Mouse (Mus musculus) hindbrain, embryonic 13.5 days (tissue): Measurements from ENCODE around the gene Pdcd1lg2. TPM values are rescaled to one million over a fixed set of nuclear protein-coding genes. Genes with fewer than 3 reads are reported as not detected.

Experiments used
- ATAC-seq: fragments of 200-750 bp; cut with Nextera tagmentation; 2 replicates; pipeline ENCODE4 v1.8.0; 2017; ENCODE audit warnings: moderate TSS enrichment; ENCODE audit not compliant: low FRiP score
- H3K27ac ChIP-seq: fragments of 300-500 bp; sonication (generic); 2 replicates; pipeline ENCODE4 v1.5.1; 2015; ENCODE audit warnings: inconsistent platforms, mild to moderate bottlenecking, moderate library complexity
- H3K27me3 ChIP-seq: fragments of 300-500 bp; sonication (generic); 2 replicates; pipeline ENCODE4 v1.6.1; 2015; ENCODE audit warnings: mild to moderate bottlenecking, inconsistent platforms
- H3K36me3 ChIP-seq: fragments of 300-500 bp; sonication (generic); 2 replicates; pipeline ENCODE4 v1.6.1; 2015; ENCODE audit warnings: mild to moderate bottlenecking, inconsistent platforms
- H3K4me1 ChIP-seq: fragments of 300-500 bp; sonication (generic); replicated peaks from 2 replicates; pipeline ENCODE4 v1.6.1; 2015; ENCODE audit warnings: inconsistent platforms
- H3K4me2 ChIP-seq: fragments of 300-500 bp; sonication (generic); 2 replicates; pipeline ENCODE4 v1.6.1; 2015; ENCODE audit warnings: inconsistent platforms, mild to moderate bottlenecking, moderate library complexity
- H3K4me3 ChIP-seq: fragments of 300-500 bp; sonication (generic); 2 replicates; pipeline ENCODE4 v1.5.1; 2015; ENCODE audit warnings: mild to moderate bottlenecking, inconsistent platforms
- H3K9ac ChIP-seq: fragments of 300-500 bp; sonication (generic); 2 replicates; pipeline ENCODE4 v1.6.1; 2015; ENCODE audit warnings: mild to moderate bottlenecking, inconsistent platforms
- H3K9me3 ChIP-seq: fragments of 300-500 bp; sonication (generic); 2 replicates; pipeline ENCODE4 v1.6.1; 2016; ENCODE audit warnings: inconsistent platforms
- WGBS: fragments of 180-500 bp; shearing (Covaris S2); methylation state at CpG from one replicate; pipeline ENCODE4 v1.1.7; 2015; 5-methylcytosine and 5-hydroxymethylcytosine counted together
- polyA plus RNA-seq: library from polyadenylated mRNA; unstranded; fragments of >200 nt; fragmentation: Nextera tagmentation; extraction: Ambion mirVana; gene quantifications from 2 replicates; pipeline ENCODE4 v1.2.1, GENCODE M21; 2015

Pdcd1lg2 gene
- polyA plus RNA-seq, 1 experiment from 2014 or later, result not detected

- H3K27ac ChIP-seq, result no peak overlapping the region
- H3K36me3 ChIP-seq, result no peaks in the 10 kb centered on the region
- H3K9me3 ChIP-seq, result no peaks in the 10 kb centered on the region
- peaks cover 4% of the 10 kb centered on the region; the same call in 1 of the 2 replicates for H3K4me1 ChIP-seq
- H3K4me3 ChIP-seq, result no peak overlapping the region
- H3K4me2 ChIP-seq, result no peak overlapping the region
- no peak for ATAC-seq
- no peak overlapping the region for H3K9ac ChIP-seq
- H3K27me3 ChIP-seq, result no peaks in the 10 kb centered on the region
- WGBS, result 83% methylated on average over 7 of the region's 7 CpGs
Observed at GRCm38 (mm10) chr19:29496786-29497557, 86.3 kb downstream of the Pdcd1lg2 start.

DNA sequence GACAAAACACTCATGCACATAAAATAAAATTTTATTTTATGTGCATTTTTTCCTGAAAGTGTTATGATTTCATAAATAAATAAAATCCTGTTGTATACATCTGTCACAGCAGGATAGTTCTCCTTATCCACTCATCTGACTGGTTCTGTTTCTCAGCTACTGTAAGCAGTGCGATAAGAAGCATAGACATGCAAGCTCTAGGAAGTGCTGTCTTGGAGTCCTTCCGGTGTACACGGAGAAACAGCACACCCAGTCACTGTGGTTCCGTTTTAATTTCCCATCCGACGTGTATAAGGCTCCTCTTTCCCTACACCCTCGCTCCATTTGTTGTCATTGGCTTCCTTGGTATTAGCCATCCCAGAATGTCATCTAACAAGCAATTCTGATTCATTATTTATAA lies 87.2 kb downstream of the Pdcd1lg2 start:
- H3K27ac ChIP-seq, result no peak overlapping the region
- ATAC-seq, result no peak
- peaks cover 4% of the 10 kb centered on the region; the same call in 1 of the 2 replicates for H3K4me1 ChIP-seq
- H3K9me3 ChIP-seq, result no peaks in the 10 kb centered on the region
- no peak overlapping the region for H3K4me2 ChIP-seq
- no peak overlapping the region for H3K9ac ChIP-seq
- H3K36me3 ChIP-seq, result no peaks in the 10 kb centered on the region
- H3K4me3 ChIP-seq, result no peak overlapping the region
- 91% methylated on average over 7 of the region's 7 CpGs for WGBS
- no peaks in the 10 kb centered on the region for H3K27me3 ChIP-seq

GRCm38 (mm10) chr19:29498842-29499456 lies 88.2 kb downstream of the Pdcd1lg2 start:
- no peak for ATAC-seq
- H3K9me3 ChIP-seq, result no peaks in the 10 kb centered on the region
- 86% methylated on average over 6 of the region's 6 CpGs for WGBS

DNA sequence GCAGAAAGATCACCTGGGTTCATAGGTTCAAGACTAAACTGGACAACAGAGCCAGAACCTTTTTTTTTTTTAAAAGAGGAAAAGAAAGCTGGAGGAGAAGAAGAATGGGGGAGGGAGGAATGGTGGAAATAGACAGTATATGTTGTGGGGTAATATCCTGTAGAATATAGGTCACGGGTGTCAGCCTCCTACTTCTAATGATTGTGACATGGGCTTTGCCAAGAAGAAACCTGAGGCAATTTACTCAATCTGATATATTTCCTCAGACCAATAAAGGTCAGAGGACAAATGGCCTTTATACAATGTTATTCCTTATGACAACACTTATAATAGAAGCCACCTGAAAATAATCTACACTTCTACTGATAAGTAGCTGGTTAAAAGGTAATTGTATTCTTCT lies 89.6 kb downstream of the Pdcd1lg2 start:
- H3K4me1 ChIP-seq, result peaks cover 4% of the 10 kb centered on the region; the same call in 1 of the 2 replicates
- no peaks in the 10 kb centered on the region for H3K36me3 ChIP-seq
- 96% methylated on average over 1 of the region's 1 CpGs for WGBS
- H3K9me3 ChIP-seq, result no peaks in the 10 kb centered on the region
- no peak overlapping the region for H3K27ac ChIP-seq
- H3K4me3 ChIP-seq, result no peak overlapping the region
- no peak overlapping the region for H3K9ac ChIP-seq
- ATAC-seq, result no peak
- H3K4me2 ChIP-seq, result no peak overlapping the region
- H3K27me3 ChIP-seq, result no peaks in the 10 kb centered on the region

More at GRCm38 (mm10) chr19:29498842-29499456, 88.2 kb downstream of the Pdcd1lg2 start:
- H3K4me3 ChIP-seq, result no peak overlapping the region
- H3K27me3 ChIP-seq, result no peaks in the 10 kb centered on the region
- no peak overlapping the region for H3K4me2 ChIP-seq
- H3K27ac ChIP-seq, result no peak overlapping the region
- no peak overlapping the region for H3K9ac ChIP-seq
- H3K36me3 ChIP-seq, result no peaks in the 10 kb centered on the region
- H3K4me1 ChIP-seq, result peaks cover 4% of the 10 kb centered on the region; the same call in 1 of the 2 replicates

GRCm38 (mm10) chr19:29501106-29501505 lies 90.4 kb downstream of the Pdcd1lg2 start:
- peak; percentile 61; the same call in 1 of the 2 replicates for ATAC-seq
- Histone ChIP-seq H3K4me2 (peak overlapping the region; percentile 40), H3K27ac (no peak overlapping the region), H3K9ac (no peak overlapping the region), H3K4me1 (peaks cover 4% of the 10 kb centered on the region; the same call in 1 of the 2 replicates), H3K9me3 (no peaks in the 10 kb centered on the region), H3K27me3 (no peaks in the 10 kb centered on the region), H3K36me3 (no peaks in the 10 kb centered on the region), H3K4me3 (peak overlapping the region; percentile 16)
- WGBS, result 51% methylated on average over 11 of the region's 11 CpGs

DNA sequence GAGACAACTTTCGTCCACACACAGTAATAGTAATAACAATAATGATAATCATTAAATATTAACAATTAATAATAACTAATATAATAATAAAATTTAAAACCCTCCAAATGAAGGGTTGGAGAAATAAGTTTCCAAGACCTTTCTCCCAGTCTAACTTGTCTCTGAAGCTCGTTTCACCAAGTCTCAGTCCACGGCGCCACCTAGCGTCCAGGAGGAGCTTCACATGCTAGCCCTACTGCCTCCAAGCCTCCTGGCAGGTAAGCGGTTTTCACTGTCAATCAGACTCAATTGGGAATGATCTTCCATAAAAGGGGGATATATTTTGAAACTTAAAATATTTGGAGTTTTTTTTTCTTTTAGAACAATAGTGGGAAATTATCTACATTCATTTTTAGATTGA lies 90.8 kb downstream of the Pdcd1lg2 start:
- 0 out of 2 replicates have a peak, but pooled peaks have one; percentile 68 for ATAC-seq

DNA sequence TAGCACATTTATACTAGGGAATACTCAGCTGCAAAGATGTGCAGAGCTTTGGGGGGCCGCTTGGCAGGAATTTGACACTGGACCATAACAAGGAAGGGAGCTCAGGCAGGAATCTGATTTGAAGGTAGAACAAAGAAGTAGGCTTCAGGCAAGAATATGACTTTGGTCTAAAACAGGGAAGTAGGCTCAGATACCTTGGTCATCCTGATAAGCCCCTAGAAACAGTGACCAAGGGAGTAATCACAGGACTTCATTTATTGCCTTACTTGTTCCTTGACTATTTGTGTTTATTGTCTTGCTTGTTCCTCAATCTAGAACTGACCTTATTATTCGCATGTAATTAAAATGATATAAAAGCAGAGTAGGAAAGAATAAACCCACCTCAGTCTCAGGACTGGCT lies 93.4 kb downstream of the Pdcd1lg2 start:
- H3K27ac ChIP-seq, result no peak overlapping the region
- H3K27me3 ChIP-seq, result no peaks in the 10 kb centered on the region
- H3K4me1 ChIP-seq, result peaks cover 4% of the 10 kb centered on the region; the same call in 1 of the 2 replicates
- H3K9ac ChIP-seq, result no peak overlapping the region
- H3K36me3 ChIP-seq, result no peaks in the 10 kb centered on the region
- no peak overlapping the region for H3K4me2 ChIP-seq
- no peak overlapping the region for H3K4me3 ChIP-seq
- H3K9me3 ChIP-seq, result no peaks in the 10 kb centered on the region
- no peak for ATAC-seq
- 87% methylated on average over 2 of the region's 2 CpGs for WGBS

More for the DNA sequence above, 90.8 kb downstream of the Pdcd1lg2 start:
- no peak overlapping the region for H3K27ac ChIP-seq
- peaks cover 4% of the 10 kb centered on the region; the same call in 1 of the 2 replicates for H3K4me1 ChIP-seq
- 17% methylated on average over 6 of the region's 6 CpGs for WGBS
- H3K9me3 ChIP-seq, result no peaks in the 10 kb centered on the region
- H3K36me3 ChIP-seq, result no peaks in the 10 kb centered on the region
- peak overlapping the region; percentile 40; the same call in 1 of the 2 replicates for H3K4me2 ChIP-seq
- peak overlapping the region; percentile 16; the same call in 1 of the 2 replicates for H3K4me3 ChIP-seq
- no peak overlapping the region for H3K9ac ChIP-seq
- H3K27me3 ChIP-seq, result no peaks in the 10 kb centered on the region

- Histone ChIP-seq H3K36me3 (no peaks in the 10 kb centered on the region), H3K4me1 (peaks cover 4% of the 10 kb centered on the region; the same call in 1 of the 2 replicates), H3K27ac (no peak overlapping the region), H3K9ac (no peak overlapping the region), H3K4me2 (no peak overlapping the region), H3K4me3 (no peak overlapping the region), H3K27me3 (no peaks in the 10 kb centered on the region), H3K9me3 (no peaks in the 10 kb centered on the region)
- ATAC-seq, result no peak
- WGBS, result 86% methylated on average over 7 of the region's 7 CpGs
Observed at GRCm38 (mm10) chr19:29505617-29506016, 94.9 kb downstream of the Pdcd1lg2 start.

DNA sequence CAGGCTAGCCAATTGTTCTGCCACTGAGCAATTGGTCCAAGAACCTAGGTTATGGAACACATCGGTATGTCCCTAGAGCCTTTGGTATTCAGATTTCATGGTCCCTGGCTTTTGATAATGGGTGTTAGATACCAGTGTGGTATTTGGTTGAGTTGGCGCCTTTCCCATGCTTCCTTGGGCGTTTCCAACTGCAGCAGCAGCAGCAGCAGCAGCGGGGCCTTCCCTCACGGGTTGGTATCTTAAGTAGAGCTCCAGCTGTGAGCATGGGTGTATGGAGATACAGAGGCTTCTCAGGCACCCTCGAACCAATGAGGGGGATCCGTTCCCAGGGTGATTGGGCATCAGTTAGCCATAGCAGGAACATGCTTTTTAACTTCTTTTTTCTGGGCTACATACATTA lies 97.5 kb downstream of the Pdcd1lg2 start:
- no peak for ATAC-seq
- 69% methylated on average over 7 of the region's 7 CpGs for WGBS

DNA sequence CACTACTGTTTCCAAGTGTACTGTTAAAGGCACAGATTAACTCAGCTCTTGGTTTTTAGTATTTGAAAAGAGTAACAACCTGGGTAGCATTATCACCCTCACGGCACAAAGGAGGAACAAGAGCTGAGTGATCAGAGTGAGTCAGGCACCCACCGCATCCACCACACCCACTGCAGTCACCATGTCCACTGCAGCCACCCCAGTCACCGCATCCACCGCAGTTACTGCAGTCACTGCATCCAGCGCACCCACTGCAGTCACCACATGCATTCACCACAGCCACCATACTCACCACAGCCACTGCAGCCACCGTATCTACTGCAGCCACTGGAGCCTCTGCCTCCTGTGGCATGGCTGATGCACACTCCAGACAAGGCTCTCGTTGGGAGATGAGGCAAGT lies 99.1 kb downstream of the Pdcd1lg2 start:
- 90% methylated on average over 7 of the region's 7 CpGs for WGBS
- Histone ChIP-seq H3K9ac (no peak overlapping the region), H3K4me1 (no peaks in the 10 kb centered on the region)

More for the DNA sequence above, 97.5 kb downstream of the Pdcd1lg2 start:
- no peak overlapping the region for H3K27ac ChIP-seq
- H3K4me1 ChIP-seq, result no peaks in the 10 kb centered on the region
- H3K9ac ChIP-seq, result no peak overlapping the region
- H3K4me3 ChIP-seq, result no peak overlapping the region
- H3K9me3 ChIP-seq, result no peaks in the 10 kb centered on the region
- no peaks in the 10 kb centered on the region for H3K27me3 ChIP-seq
- no peak overlapping the region for H3K4me2 ChIP-seq
- no peaks in the 10 kb centered on the region for H3K36me3 ChIP-seq

GRCm38 (mm10) chr19:29511826-29512225 lies 101.1 kb downstream of the Pdcd1lg2 start:
- H3K36me3 ChIP-seq, result no peaks in the 10 kb centered on the region
- no peak overlapping the region for H3K9ac ChIP-seq
- no peaks in the 10 kb centered on the region for H3K9me3 ChIP-seq
- H3K27ac ChIP-seq, result no peak overlapping the region
- H3K4me1 ChIP-seq, result no peaks in the 10 kb centered on the region
- no peaks in the 10 kb centered on the region for H3K27me3 ChIP-seq
- 82% methylated on average over 2 of the region's 2 CpGs for WGBS
- H3K4me3 ChIP-seq, result no peak overlapping the region
- no peak overlapping the region for H3K4me2 ChIP-seq
- ATAC-seq, result no peak

More for the DNA sequence above, 99.1 kb downstream of the Pdcd1lg2 start:
- Histone ChIP-seq H3K4me2 (no peak overlapping the region), H3K27me3 (no peaks in the 10 kb centered on the region), H3K36me3 (no peaks in the 10 kb centered on the region), H3K27ac (no peak overlapping the region), H3K4me3 (no peak overlapping the region), H3K9me3 (no peaks in the 10 kb centered on the region)
- ATAC-seq, result no peak

DNA sequence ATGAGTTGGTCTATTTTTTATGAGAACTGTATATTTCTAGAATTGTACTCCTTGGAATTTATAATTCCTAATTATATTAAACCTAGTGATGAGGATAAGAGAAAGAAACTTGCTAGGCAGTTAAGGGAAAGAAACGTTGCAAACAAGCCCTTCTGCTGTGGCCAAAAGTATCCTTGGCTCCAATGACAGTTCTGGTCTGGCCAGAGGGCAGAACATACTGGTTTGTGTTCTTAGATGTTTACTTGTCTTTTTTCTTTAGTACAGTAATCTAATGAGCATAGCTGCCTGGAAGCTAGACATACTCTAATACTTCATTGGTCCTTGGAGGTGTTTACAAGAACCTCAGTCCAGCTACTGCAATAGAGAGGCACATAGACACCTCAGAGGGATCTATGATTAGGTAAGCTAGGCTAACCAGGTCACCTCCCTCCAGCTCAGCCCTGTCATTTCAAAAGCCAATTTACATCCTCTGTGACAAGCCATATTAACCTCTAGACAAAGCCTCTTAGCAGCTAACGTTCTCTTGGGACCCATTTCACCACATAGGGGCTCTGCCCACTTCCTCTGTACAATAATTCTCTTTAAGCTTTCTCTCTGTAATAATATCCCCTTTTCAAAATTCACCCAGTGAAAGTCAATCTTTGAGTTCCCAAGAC lies 102.5 kb downstream of the Pdcd1lg2 start:
- no peak overlapping the region for H3K4me3 ChIP-seq
- H3K9me3 ChIP-seq, result no peaks in the 10 kb centered on the region
- H3K27me3 ChIP-seq, result no peaks in the 10 kb centered on the region
- no peaks in the 10 kb centered on the region for H3K36me3 ChIP-seq
- no peak overlapping the region for H3K9ac ChIP-seq
- H3K4me2 ChIP-seq, result no peak overlapping the region
- H3K27ac ChIP-seq, result no peak overlapping the region
- ATAC-seq, result no peak
- H3K4me1 ChIP-seq, result no peaks in the 10 kb centered on the region
- 58% methylated on average over 2 of the region's 2 CpGs for WGBS
